Mouse (Mus musculus) ES-Bruce4 (cell line): ENCODE measurements around the gene Ccdc155.

Experiments used
- CTCF ChIP-seq: IDR thresholded peaks from one replicate; pipeline ENCODE4 v1.8.1; 2011; ENCODE audit warnings: low read depth, low read length
- POLR2A ChIP-seq: IDR thresholded peaks from one replicate; pipeline ENCODE4 v1.8.1; 2011; ENCODE audit warnings: low read length; ENCODE audit not compliant: insufficient read depth

DNA sequence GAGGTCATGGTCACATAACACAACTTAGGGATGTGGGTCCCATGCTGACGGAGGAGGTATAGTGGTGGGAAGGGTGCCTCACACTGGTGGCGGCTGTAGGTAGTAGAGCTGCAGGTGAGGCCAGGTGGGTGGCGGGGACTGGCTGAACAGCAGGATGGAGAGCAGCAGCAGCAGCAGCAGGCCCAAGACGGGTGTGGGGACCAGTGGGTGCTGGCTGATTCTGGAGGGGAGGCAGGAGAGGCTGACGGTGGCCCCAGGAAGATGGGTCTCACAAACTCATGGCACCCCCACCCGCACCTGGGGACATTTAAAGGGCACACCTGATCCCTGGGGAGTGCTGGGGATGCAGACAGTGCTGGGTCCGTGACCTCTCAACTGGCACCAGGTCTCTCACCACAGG lies 21.0 kb downstream of the Ccdc155 start:
- TF ChIP-seq CTCF = no peak
- TF ChIP-seq POLR2A = no peak
